Mouse (Mus musculus): ENCODE measurements around the gene Hebp2.

- TF ChIP-seq CTCF (IDR thresholded peaks at IDR 0.05; ENCODE audit: insufficient read depth, low read depth, low read length) (no peak), POLR2A (IDR thresholded peaks at IDR 0.05; ENCODE audit: insufficient read depth, low read depth, low read length) (no peak)
These were observed 26.7 kb upstream of the Hebp2 start for GRCm38 (mm10) chr10:18572581-18572980.
